Mouse (Mus musculus) CH12.LX (cell line): ENCODE results near the gene Nelfcd. TPM values are rescaled to one million over a fixed set of nuclear protein-coding genes. Genes with fewer than 3 reads are reported as not detected.

Experiments used
- DNase-seq: peaks from one replicate; pipeline ENCODE4 v3.0.0-alpha.2; 2013; ENCODE audit errors: extremely low read depth
- H3K27ac ChIP-seq: 2 replicates; pipeline ENCODE4 v1.5.1; 2012; ENCODE audit warnings: low read depth, mild to moderate bottlenecking, control low read depth, moderate library complexity; ENCODE audit not compliant: insufficient read depth
- H3K27me3 ChIP-seq: replicated peaks from 2 replicates; pipeline ENCODE3; 2012; ENCODE audit warnings: inconsistent platforms
- H3K36me3 ChIP-seq, 2 experiments: replicated peaks in 1 of 2; 2 replicates each; pipeline versions ENCODE3 to v1.6.1; 2012; ENCODE audit warnings: inconsistent platforms in 1 of 2, low read length in 1 of 2, mild to moderate bottlenecking in 1 of 2, mixed read lengths in 1 of 2, moderate library complexity in 1 of 2; ENCODE audit not compliant: control insufficient read depth in 1 of 2, insufficient read depth in 1 of 2
- H3K4me1 ChIP-seq, 2 experiments: 2 replicates each; pipeline ENCODE4 v1.6.1; 2012; ENCODE audit warnings: inconsistent platforms in 1 of 2, moderate library complexity in 1 of 2; ENCODE audit not compliant: insufficient read depth in 2 of 2, control insufficient read depth in 1 of 2
- H3K4me2 ChIP-seq: 2 replicates; pipeline ENCODE4 v1.6.1; 2012; ENCODE audit warnings: low read depth, mild to moderate bottlenecking, control low read depth; ENCODE audit not compliant: poor library complexity, insufficient read depth, severe bottlenecking
- H3K4me3 ChIP-seq, 3 experiments: fragments of 150-350 bp in 1 of 3; sonication (generic) in 1 of 3; replicated peaks in 1 of 3; 2 replicates each; pipeline versions ENCODE3 to v1.5.1; 2011 to 2012; ENCODE audit warnings: low read depth in 2 of 3, low read length in 2 of 3, mild to moderate bottlenecking in 2 of 3, moderate library complexity in 2 of 3, control low read depth in 1 of 3, improper control_type of control experiment in 1 of 3, inconsistent platforms in 1 of 3, mixed read lengths in 1 of 3; ENCODE audit not compliant: poor library complexity in 1 of 3
- H3K79me2 ChIP-seq: replicated peaks from 2 replicates; pipeline ENCODE4 v1.6.1; 2012; ENCODE audit warnings: mild to moderate bottlenecking, moderate library complexity; ENCODE audit not compliant: control insufficient read depth, poor library complexity, insufficient read depth, severe bottlenecking; ENCODE audit errors: extremely low read depth
- H3K9ac ChIP-seq: 2 replicates; pipeline ENCODE4 v1.6.1; 2012; ENCODE audit warnings: low read depth, mild to moderate bottlenecking, control low read depth, moderate library complexity; ENCODE audit not compliant: insufficient read depth
- H3K9me3 ChIP-seq: replicated peaks from 2 replicates; pipeline ENCODE3; 2012; ENCODE audit warnings: low read length, inconsistent platforms, mixed read lengths
- ETS1 ChIP-seq: conservative IDR thresholded peaks from 2 replicates; pipeline ENCODE4 v1.6.1; 2012; ENCODE audit warnings: low read depth, mild to moderate bottlenecking, inconsistent platforms, low read length, improper control_type of control experiment, moderate library complexity
- HCFC1 ChIP-seq: IDR thresholded peaks from 2 replicates; pipeline ENCODE4 v1.6.1; 2012; ENCODE audit warnings: low read depth, mild to moderate bottlenecking, inconsistent platforms, low read length, improper control_type of control experiment
- JUN ChIP-seq: IDR thresholded peaks from 2 replicates; pipeline ENCODE4 v1.6.1; 2011; ENCODE audit warnings: low read depth, mild to moderate bottlenecking, low read length, improper control_type of control experiment, moderate library complexity; ENCODE audit not compliant: insufficient read depth
- KAT2A ChIP-seq: IDR thresholded peaks from 2 replicates; pipeline ENCODE4 v1.6.1; 2012; ENCODE audit warnings: low read length, improper control_type of control experiment, inconsistent platforms; ENCODE audit not compliant: insufficient replicate concordance
- MAFK ChIP-seq: IDR thresholded peaks from 2 replicates; pipeline ENCODE4 v1.6.1; 2011; ENCODE audit warnings: low read length, improper control_type of control experiment; ENCODE audit not compliant: insufficient replicate concordance
- MXI1 ChIP-seq: IDR thresholded peaks from 2 replicates; pipeline ENCODE4 v1.6.1; 2011; ENCODE audit warnings: mild to moderate bottlenecking, low read depth, low read length, improper control_type of control experiment
- NRF1 ChIP-seq: IDR thresholded peaks from 2 replicates; pipeline ENCODE4 v1.6.1; 2014; ENCODE audit warnings: low read depth, mild to moderate bottlenecking, inconsistent platforms, low read length, improper control_type of control experiment, moderate library complexity
- PAX5 ChIP-seq: IDR thresholded peaks from 2 replicates; pipeline ENCODE4 v1.6.1; 2012; ENCODE audit warnings: low read length, inconsistent platforms, mixed read lengths
- POLR2AphosphoS2 ChIP-seq: IDR thresholded peaks from 2 replicates; pipeline ENCODE4 v1.6.1; 2011; ENCODE audit warnings: low read depth, low read length, improper control_type of control experiment
- RAD21 ChIP-seq: IDR thresholded peaks from 2 replicates; pipeline ENCODE4 v1.6.1; 2011; ENCODE audit warnings: low read depth, mild to moderate bottlenecking, low read length, improper control_type of control experiment, moderate library complexity
- USF1 ChIP-seq: IDR thresholded peaks from 2 replicates; pipeline ENCODE4 v1.6.1; 2014; ENCODE audit warnings: low read depth, mild to moderate bottlenecking, inconsistent platforms, low read length, improper control_type of control experiment
- ZKSCAN1 ChIP-seq: IDR thresholded peaks from 2 replicates; pipeline ENCODE4 v1.6.1; 2012; ENCODE audit warnings: low read depth, inconsistent platforms, low read length, improper control_type of control experiment, borderline replicate concordance
- ZMIZ1 ChIP-seq: IDR thresholded peaks from 2 replicates; pipeline ENCODE4 v1.6.1; 2012; ENCODE audit warnings: low read depth, mild to moderate bottlenecking, inconsistent platforms, low read length, improper control_type of control experiment
- dilution Hi-C: fragments of 300-500 bp; cut with MboI; formaldehyde crosslinking; loops from 2 replicates; pipeline ENCODE4 v1.14.3; 2020; ENCODE audit warnings: low sequenced_read_pairs; ENCODE audit not compliant: extremely low pct_unique_long_range_greater_than_20kb, extremely low pct_ligation_motif_present
- in situ Hi-C: fragments of 300-500 bp; cut with MboI; formaldehyde crosslinking; loops from 3 replicates; pipeline ENCODE4 v1.14.3; 2019; ENCODE audit warnings: low sequenced_read_pairs, low pct_ligation_motif_present, low pct_unique_long_range_greater_than_20kb, mixed read lengths
- polyA plus RNA-seq: library from polyadenylated mRNA; unstranded; fragments of >175 nt; gene quantifications from 2 replicates; pipeline ENCODE4 v1.2.1, GENCODE M21; 2012; ENCODE audit warnings: low read depth; ENCODE audit not compliant: insufficient read length
- total RNA-seq, 2 experiments: library from RNA; depleted of rRNA; stranded (reverse); fragments of 300-350 nt in 1 of 2; fragments of >200 nt in 1 of 2; gene quantifications; 2 replicates each; pipeline ENCODE4 v1.2.3; 2012 to 2014

Nelfcd gene
- total and polyA plus RNA-seq, 3 experiments = 39.1 to 50.5 (median 44.6) TPM

GRCm38 (mm10) chr2:174463789-174464523 is 48.4 kb downstream of the Nelfcd start, which contains the start of gene Atp5e (continued):
- no peak for TF ChIP-seq ZKSCAN1
- TF ChIP-seq HCFC1 = peak; percentile 94
- TF ChIP-seq MXI1 = peak; percentile 31; the same call in 1 of the 2 replicates
- no peak for TF ChIP-seq MAFK
- TF ChIP-seq, all 38 proteins: peak for 12

- DNase-seq = no peak
- Histone ChIP-seq H3K79me2 (peaks cover 39% of the 10 kb centered on the region), H3K36me3 (peaks cover 37 to 61% of the 10 kb centered on the region in 2 experiments), H3K9me3 (no peaks in the 10 kb centered on the region), H3K9ac (no peak overlapping the region), H3K27ac (no peak overlapping the region), H3K4me2 (no peak overlapping the region), H3K27me3 (no peaks in the 10 kb centered on the region), H3K4me3 (no peak overlapping the region), H3K4me1 (peaks cover 8 to 48% of the 10 kb centered on the region in 2 experiments)
- TF ChIP-seq POLR2AphosphoS2 = no peak
- no peak for TF ChIP-seq NRF1
- TF ChIP-seq RAD21 = no peak
- TF ChIP-seq ETS1 = no peak
- no peak for TF ChIP-seq KAT2A
- TF ChIP-seq PAX5 = no peak
- TF ChIP-seq USF1 = no peak
- TF ChIP-seq JUN = no peak
- no peak for TF ChIP-seq ZMIZ1
- dilution Hi-C loops (no loop called here), in situ Hi-C loops (no loop called here)
Measured at GRCm38 (mm10) chr2:174470333-174470732, 54.7 kb downstream of the Nelfcd start.

GRCm38 (mm10) chr2:174470786-174471405 is 55.3 kb downstream of the Nelfcd start:
- Histone ChIP-seq H3K27me3 (no peaks in the 10 kb centered on the region), H3K9ac (0 out of 2 replicates have a peak overlapping the region, but pooled peaks have one; percentile 85), H3K9me3 (no peaks in the 10 kb centered on the region), H3K4me2 (peak overlapping the region; percentile 86; the same call in 1 of the 2 replicates), H3K4me1 (peaks cover 8 to 48% of the 10 kb centered on the region in 2 experiments), H3K79me2 (peaks cover 39% of the 10 kb centered on the region), H3K4me3 (no peak overlapping the region), H3K36me3 (peaks cover 34 to 55% of the 10 kb centered on the region in 2 experiments), H3K27ac (no peak overlapping the region)
- in situ Hi-C loops (no loop called here), dilution Hi-C loops (no loop called here)
- TF ChIP-seq MXI1 = no peak
- DNase-seq = no peak
